Mouse (Mus musculus) heart, adult 2 months (tissue): ENCODE measurements at regions not wholly inside any gene's neighbourhood (a gene's known extent, or its start where the extent isn't known, plus 50 kb on each side); places are given as distances from the start of the nearest gene placed in this dataset.

Experiments
- DNase-seq, 2 experiments: peaks; one replicate each; pipeline ENCODE4 v3.0.0; 2021
- H3K27ac ChIP-seq: fragments of 200-600 bp; 2 replicates; pipeline ENCODE4 v1.8.1; 2022
- H3K27me3 ChIP-seq: fragments of 200-500 bp; 2 replicates; pipeline ENCODE4 v1.6.1; 2012; ENCODE audit warnings: mild to moderate bottlenecking, low read length, inconsistent platforms, mixed read lengths; ENCODE audit not compliant: control insufficient read depth, insufficient read depth
- H3K36me3 ChIP-seq: fragments of 200-500 bp; 2 replicates; pipeline ENCODE4 v1.6.1; 2012; ENCODE audit warnings: low read length, inconsistent platforms; ENCODE audit not compliant: control insufficient read depth, insufficient read depth
- H3K4me1 ChIP-seq: fragments of 200-500 bp; 2 replicates; pipeline ENCODE4 v1.6.1; 2011; ENCODE audit warnings: low read length; ENCODE audit not compliant: control insufficient read depth, insufficient read depth
- H3K4me3 ChIP-seq: fragments of 200-600 bp; 2 replicates; pipeline ENCODE4 v1.8.1; 2022
- H3K79me2 ChIP-seq: fragments of 200-500 bp; replicated peaks from 2 replicates; pipeline ENCODE4 v1.6.1; 2012; ENCODE audit warnings: mild to moderate bottlenecking, inconsistent platforms, low read length, moderate library complexity, mixed read lengths; ENCODE audit not compliant: control insufficient read depth, insufficient read depth
- H3K9ac ChIP-seq: fragments of 200-500 bp; 2 replicates; pipeline ENCODE4 v1.6.1; 2012; ENCODE audit warnings: low read depth, mild to moderate bottlenecking, control low read depth, inconsistent platforms, low read length, mixed read lengths
- CTCF ChIP-seq: fragments of 200-600 bp; IDR thresholded peaks from 2 replicates; pipeline ENCODE4 v1.8.1; 2022; ENCODE audit warnings: antibody characterized with exemption, mild to moderate bottlenecking, moderate library complexity
- EP300 ChIP-seq: fragments of 200-500 bp; IDR thresholded peaks from 2 replicates; pipeline ENCODE4 v1.6.1; 2011; ENCODE audit warnings: low read depth, low read length, control low read depth; ENCODE audit not compliant: insufficient read depth
- POLR2A ChIP-seq: fragments of 200-500 bp; IDR thresholded peaks from 2 replicates; pipeline ENCODE4 v1.6.1; 2011; ENCODE audit warnings: mild to moderate bottlenecking, low read depth, low read length, control low read depth; ENCODE audit not compliant: insufficient read depth
- WGBS: fragments of 180-500 bp; shearing (Covaris S2); methylation state at CpG from one replicate; pipeline ENCODE4 v1.1.7; 2018; 5-methylcytosine and 5-hydroxymethylcytosine counted together
- intact Hi-C: fragments of 180-260 bp; cut with DNase I; formaldehyde crosslinking; loops from one replicate; pipeline ENCODE4 v1.15.1; 2025

DNA sequence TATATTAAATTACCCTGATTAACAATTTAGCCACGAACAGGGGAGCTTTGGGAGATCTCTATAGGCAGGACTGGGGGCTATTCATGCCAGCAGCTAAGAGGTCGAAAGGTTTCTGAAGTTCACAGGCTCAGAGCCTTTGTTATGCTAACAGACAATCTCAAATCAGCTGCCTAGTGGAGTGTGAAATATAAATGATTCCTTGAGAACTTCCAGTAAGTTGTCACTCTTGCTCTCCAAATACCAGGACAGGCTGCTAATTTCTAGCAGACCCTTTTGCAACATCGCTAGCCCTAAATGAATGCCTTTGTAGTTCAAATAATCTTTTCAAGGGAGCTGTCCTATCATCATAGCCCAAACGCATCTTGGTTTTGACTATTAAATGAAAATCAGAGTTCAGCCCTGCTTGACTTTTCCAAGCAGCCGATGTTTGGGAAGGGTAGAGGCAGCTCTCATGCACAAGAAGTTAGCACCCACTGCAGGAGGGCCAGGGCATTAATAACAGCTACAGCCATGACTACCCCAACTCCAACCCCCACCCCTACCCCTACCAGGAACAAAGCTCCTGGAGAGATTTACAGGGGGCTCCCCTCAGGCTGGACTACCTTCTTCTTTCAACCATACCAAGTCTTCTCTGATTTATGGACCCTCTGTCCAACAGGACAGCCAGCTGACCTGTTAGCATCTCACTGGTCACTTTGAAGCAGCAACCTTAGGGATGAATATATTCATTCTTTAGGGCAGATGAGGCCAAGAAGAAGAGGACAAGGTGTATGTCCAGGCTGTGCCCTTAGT, 162.2 kb upstream of the Tmem161b start:
- H3K79me2 ChIP-seq: no peaks in the 10 kb centered on the region
- no peak overlapping the region for H3K27ac ChIP-seq
- intact Hi-C loops: no loop called here
- TF ChIP-seq EP300: no peak
- H3K4me3 ChIP-seq: no peak overlapping the region
- no peak for DNase-seq
- no peaks in the 10 kb centered on the region for H3K4me1 ChIP-seq
- H3K36me3 ChIP-seq: no peaks in the 10 kb centered on the region
- 39% methylated on average over 5 of the region's 5 CpGs for WGBS
- H3K27me3 ChIP-seq: no peaks in the 10 kb centered on the region
- no peak overlapping the region for H3K9ac ChIP-seq

DNA sequence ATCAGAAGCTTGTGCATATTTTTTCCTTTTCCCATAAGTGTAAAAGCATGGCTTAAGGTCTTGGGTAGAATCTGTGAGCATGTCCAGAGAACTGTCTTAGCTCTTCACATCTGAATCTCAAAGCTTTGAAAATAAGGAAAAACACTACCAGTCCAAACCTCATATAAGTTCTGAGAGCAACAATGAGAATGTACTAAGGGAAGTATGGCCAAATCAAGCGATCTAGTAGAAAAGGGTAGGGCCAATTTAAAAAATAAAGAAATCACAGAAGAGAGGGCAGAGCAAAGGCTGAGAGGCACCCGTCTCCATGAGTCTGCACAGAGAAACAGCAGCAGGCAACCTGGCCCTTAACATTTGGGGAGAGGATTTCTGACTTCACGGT, 161.7 kb upstream of the Tmem161b start:
- Histone ChIP-seq H3K4me1 (no peaks in the 10 kb centered on the region), H3K27me3 (no peaks in the 10 kb centered on the region), H3K4me3 (no peak overlapping the region), H3K27ac (no peak overlapping the region), H3K9ac (no peak overlapping the region), H3K79me2 (no peaks in the 10 kb centered on the region), H3K36me3 (no peaks in the 10 kb centered on the region)
- intact Hi-C loops: no loop called here
- no peak for DNase-seq
- no peak for TF ChIP-seq POLR2A
- no peak for TF ChIP-seq EP300
- no peak for TF ChIP-seq CTCF
- WGBS: 67% methylated on average over 3 of the region's 3 CpGs

DNA sequence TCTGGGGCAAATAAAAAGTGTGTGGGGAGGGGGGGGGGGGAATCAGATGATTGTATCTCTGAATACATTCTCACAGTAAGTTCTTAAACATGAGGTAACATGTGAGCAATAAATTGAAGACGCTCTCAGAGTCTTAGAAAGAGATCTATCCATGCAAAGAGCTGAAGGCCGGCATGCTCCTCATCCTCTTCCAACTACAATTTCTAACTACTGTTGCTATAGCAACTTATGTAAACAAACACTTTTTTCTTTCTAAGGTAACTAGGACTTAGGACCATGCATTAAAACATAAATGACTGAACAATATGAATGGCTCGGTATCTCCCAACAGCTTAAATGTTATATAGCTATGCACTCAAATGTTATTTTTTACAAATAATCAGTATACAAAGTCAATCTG, 161.2 kb upstream of the Tmem161b start:
- TF ChIP-seq CTCF (no peak), EP300 (no peak), POLR2A (no peak)
- no peak for DNase-seq
- H3K27ac ChIP-seq: no peak overlapping the region
- no peaks in the 10 kb centered on the region for H3K4me1 ChIP-seq
- intact Hi-C loops: no loop called here
- no peaks in the 10 kb centered on the region for H3K79me2 ChIP-seq
- H3K36me3 ChIP-seq: no peaks in the 10 kb centered on the region
- no peak overlapping the region for H3K9ac ChIP-seq
- H3K4me3 ChIP-seq: no peak overlapping the region
- 80% methylated on average over 3 of the region's 3 CpGs for WGBS
- H3K27me3 ChIP-seq: no peaks in the 10 kb centered on the region

DNA sequence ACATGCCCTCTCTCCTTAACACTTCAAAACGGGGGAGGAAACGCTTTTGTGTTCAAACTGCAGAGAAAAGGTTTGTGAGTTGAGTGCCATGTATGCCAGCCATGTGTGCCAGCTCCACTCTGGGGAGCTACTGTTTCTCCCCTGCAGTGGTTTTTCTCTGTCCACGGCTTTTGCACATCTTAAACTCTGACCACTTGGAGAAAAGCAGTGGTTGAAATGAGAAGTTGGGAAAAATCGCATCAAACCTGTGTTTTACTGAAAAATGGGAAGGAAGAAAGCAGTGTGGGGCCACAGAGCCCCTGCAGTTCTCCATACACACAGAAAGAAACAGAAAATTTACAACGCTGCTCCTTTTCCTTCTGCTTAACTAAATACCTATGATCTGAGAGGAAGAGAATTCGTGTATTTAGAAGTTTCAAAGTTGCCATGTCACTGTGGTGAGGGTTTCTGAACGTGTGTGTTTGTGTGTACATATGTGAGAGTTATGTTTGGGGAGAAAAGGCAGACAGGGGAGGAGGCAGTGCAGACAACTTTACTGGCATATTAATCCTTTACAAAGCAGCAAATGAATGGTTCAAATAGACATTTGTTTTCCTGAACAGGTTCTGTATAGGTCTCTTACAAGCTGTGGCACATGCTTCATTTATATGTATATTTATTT, 160.1 kb upstream of the Tmem161b start:
- Histone ChIP-seq H3K27ac (no peak overlapping the region), H3K4me3 (no peak overlapping the region), H3K4me1 (no peaks in the 10 kb centered on the region), H3K9ac (no peak overlapping the region), H3K36me3 (no peaks in the 10 kb centered on the region), H3K79me2 (no peaks in the 10 kb centered on the region), H3K27me3 (no peaks in the 10 kb centered on the region)
- DNase-seq: no peak
- intact Hi-C loops: no loop called here
- TF ChIP-seq CTCF: no peak
- no peak for TF ChIP-seq EP300
- 39% methylated on average over 7 of the region's 7 CpGs for WGBS

DNA sequence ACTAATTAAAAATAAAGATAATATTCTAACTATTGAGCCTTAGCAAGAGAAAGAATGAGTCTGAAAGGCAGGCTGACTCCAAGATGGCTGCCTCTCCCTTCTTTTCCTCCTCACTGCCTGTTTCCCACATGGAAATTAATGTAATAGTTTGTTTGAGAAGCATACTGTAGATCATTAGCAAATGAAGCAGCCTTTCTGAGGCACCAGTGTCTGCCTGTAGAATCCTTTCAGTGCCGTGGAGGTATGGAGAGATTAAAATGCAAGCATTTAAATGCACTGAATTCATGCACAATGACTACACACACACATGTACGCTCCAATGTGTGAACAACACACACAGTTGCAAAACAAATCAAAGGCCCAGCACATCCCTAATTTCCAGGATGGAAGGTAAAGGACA, 159.5 kb upstream of the Tmem161b start:
- no peak overlapping the region for H3K4me3 ChIP-seq
- H3K36me3 ChIP-seq: no peaks in the 10 kb centered on the region
- intact Hi-C loops: no loop called here
- 76% methylated on average over 2 of the region's 2 CpGs for WGBS
- H3K9ac ChIP-seq: no peak overlapping the region
- no peak overlapping the region for H3K27ac ChIP-seq
- H3K79me2 ChIP-seq: no peaks in the 10 kb centered on the region
- no peaks in the 10 kb centered on the region for H3K27me3 ChIP-seq
- no peak for DNase-seq
- no peaks in the 10 kb centered on the region for H3K4me1 ChIP-seq
- TF ChIP-seq POLR2A (no peak), CTCF (no peak), EP300 (no peak)

DNA sequence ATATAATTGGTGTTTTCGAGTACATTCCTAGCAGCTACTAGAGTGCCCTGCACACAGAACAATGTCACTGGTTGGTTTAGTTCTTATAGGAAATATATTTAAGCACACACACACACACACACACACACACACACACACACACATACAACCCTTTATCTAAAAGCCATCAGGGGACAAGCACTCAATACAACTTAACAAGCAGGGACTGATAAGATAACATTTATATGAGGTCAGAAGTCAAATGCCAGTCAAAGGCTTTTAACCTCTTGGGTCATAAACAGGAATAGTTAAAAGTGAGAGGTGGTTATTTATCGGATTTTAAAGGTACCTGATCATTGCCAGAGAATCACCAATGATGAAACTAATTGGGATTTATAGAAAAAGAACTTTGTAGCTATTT, 158.7 kb upstream of the Tmem161b start:
- TF ChIP-seq EP300 (no peak), POLR2A (no peak), CTCF (no peak)
- H3K27ac ChIP-seq: no peak overlapping the region
- WGBS: 39% methylated on average over 2 of the region's 2 CpGs
- H3K4me3 ChIP-seq: no peak overlapping the region
- no peaks in the 10 kb centered on the region for H3K36me3 ChIP-seq
- no peaks in the 10 kb centered on the region for H3K79me2 ChIP-seq
- DNase-seq: no peak
- no peaks in the 10 kb centered on the region for H3K4me1 ChIP-seq
- intact Hi-C loops: no loop called here
- no peaks in the 10 kb centered on the region for H3K27me3 ChIP-seq
- no peak overlapping the region for H3K9ac ChIP-seq
